ENCODE assay signal across 8 mouse cellular contexts in the genomic region with DNA sequence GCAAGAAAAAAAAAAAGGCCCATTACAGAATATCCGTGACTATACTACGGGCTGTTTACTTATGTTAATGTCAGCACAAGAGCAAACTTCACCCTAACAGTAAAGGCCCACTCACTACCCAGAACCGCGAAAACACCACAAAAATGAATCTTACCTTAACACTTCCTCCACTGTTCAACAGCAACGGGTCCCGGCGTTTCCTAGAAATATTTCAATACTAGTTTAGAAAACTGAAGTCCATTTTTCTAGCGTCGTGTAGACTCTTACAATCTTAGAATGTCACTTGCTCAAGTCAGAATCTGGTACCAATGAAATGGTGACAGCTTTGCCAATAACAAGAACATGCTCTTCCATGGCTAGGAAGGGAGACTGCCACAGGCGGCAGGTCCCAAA.
DNase-seq lines count a peak whose midpoint lies in the region; ATAC-seq and TF ChIP-seq lines count a peak whose summit lies in the region.

No protein-coding gene starts in this region.

- H3K9ac ChIP-seq in liver, adult 2 months (ENCODE audit: low read depth, low read length), result peak overlapping the region; percentile 85
- peak overlapping the region; percentile 87 for H3K9ac ChIP-seq in intestine, embryonic 14.5 days (ENCODE audit: low read length)
- peak overlapping the region; percentile 77 for H3K9ac ChIP-seq in neural tube, embryonic 12.5 days

- no peak for TF ChIP-seq POLR2A in liver, adult 2 months (IDR thresholded peaks at IDR 0.05; ENCODE audit: extremely low read depth, insufficient read depth, low read length)

- H3K4me3 ChIP-seq in liver, adult 2 months (ENCODE audit: insufficient read depth, low read depth, low read length), result peak overlapping the region; percentile 73
- peak overlapping the region; percentile 72 for H3K4me3 ChIP-seq in embryonic facial prominence, embryonic 10.5 days
- peak overlapping the region; percentile 95 for H3K4me3 ChIP-seq in intestine, embryonic 14.5 days (ENCODE audit: low read depth, low read length)
- peak overlapping the region; percentile 72 for H3K4me3 ChIP-seq in neural tube, embryonic 12.5 days

- peaks cover 3% of the 10 kb centered on the region; the same call in 1 of the 2 replicates for H3K79me2 ChIP-seq in liver, adult 2 months (ENCODE audit: control insufficient read depth, insufficient read depth, low read length)

- H3K4me1 ChIP-seq in liver, adult 2 months (ENCODE audit: control insufficient read depth, insufficient read depth, low read length), result peaks cover 10% of the 10 kb centered on the region
- H3K4me1 ChIP-seq in embryonic facial prominence, embryonic 10.5 days, result peaks cover 15% of the 10 kb centered on the region
- H3K4me1 ChIP-seq in intestine, embryonic 14.5 days (replicated peaks; ENCODE audit: control insufficient read depth, insufficient read depth, low read length), result peaks cover 10% of the 10 kb centered on the region; the same call in 1 of the 2 replicates
- H3K4me1 ChIP-seq in neural tube, embryonic 12.5 days, result peaks cover 13% of the 10 kb centered on the region

- no peaks in the 10 kb centered on the region for H3K27me3 ChIP-seq in liver, adult 2 months (ENCODE audit: control insufficient read depth, insufficient read depth, low read length)
- no peaks in the 10 kb centered on the region for H3K27me3 ChIP-seq in embryonic facial prominence, embryonic 10.5 days (replicated peaks; ENCODE audit: low read depth, poor library complexity, severe bottlenecking)
- no peaks in the 10 kb centered on the region for H3K27me3 ChIP-seq in intestine, embryonic 14.5 days (replicated peaks; ENCODE audit: control insufficient read depth, insufficient read depth, low read length)
- H3K27me3 ChIP-seq in neural tube, embryonic 12.5 days (replicated peaks), result no peaks in the 10 kb centered on the region

- no peak for TF ChIP-seq CTCF in liver, adult 2 months (IDR thresholded peaks at IDR 0.05; ENCODE audit: low read depth, low read length)

- peaks cover 10% of the 10 kb centered on the region for H3K36me3 ChIP-seq in liver, adult 2 months (ENCODE audit: control insufficient read depth, insufficient read depth, low read length)
- H3K36me3 ChIP-seq in embryonic facial prominence, embryonic 10.5 days (replicated peaks), result peaks cover 17% of the 10 kb centered on the region
- H3K36me3 ChIP-seq in intestine, embryonic 14.5 days (ENCODE audit: control insufficient read depth, insufficient read depth, low read length), result peaks cover 17% of the 10 kb centered on the region
- H3K36me3 ChIP-seq in neural tube, embryonic 12.5 days, result peaks cover 2% of the 10 kb centered on the region; the same call in 1 of the 2 replicates

- no peaks in the 10 kb centered on the region for H3K9me3 ChIP-seq in embryonic facial prominence, embryonic 10.5 days
- no peaks in the 10 kb centered on the region for H3K9me3 ChIP-seq in intestine, embryonic 14.5 days (ENCODE audit: control insufficient read depth, low read length)
- no peaks in the 10 kb centered on the region for H3K9me3 ChIP-seq in neural tube, embryonic 12.5 days

- WGBS in liver, adult 2 months, result under 1% methylated on average over 10 of the region's 10 CpGs
- under 1% methylated on average over 10 of the region's 10 CpGs for WGBS in embryonic facial prominence, embryonic 10.5 days
- WGBS in intestine, embryonic 14.5 days, result 2% methylated on average over 10 of the region's 10 CpGs
- under 1% methylated on average over 10 of the region's 10 CpGs for WGBS in neural tube, embryonic 12.5 days

- no peak for DNase-seq in liver, adult 2 months (ENCODE audit: extremely low read depth, low read depth, low spot score)
- DNase-seq in liver, result no peak
- no peak for DNase-seq in embryonic facial prominence, embryonic 10.5 days (ENCODE audit: low spot score)
- no peak for DNase-seq in intestine, embryonic 14.5 days (ENCODE audit: low spot score)
- no peak for DNase-seq in right cerebral cortex, postnatal 4 days
- no peak for DNase-seq in right cerebral cortex, postnatal 36 days (ENCODE audit: low spot score in 2 of 2)

- peak overlapping the region; percentile 73 for H3K4me2 ChIP-seq in intestine, embryonic 14.5 days (ENCODE audit: low read length)
- H3K4me2 ChIP-seq in neural tube, embryonic 12.5 days (replicated peaks), result peak overlapping the region; percentile 75

- peak overlapping the region; percentile 64 for H3K27ac ChIP-seq in liver, adult 2 months (replicated peaks; ENCODE audit: insufficient read depth, low read depth, low read length)
- peak overlapping the region; percentile 99 for H3K27ac ChIP-seq in embryonic facial prominence, embryonic 10.5 days (replicated peaks)
- H3K27ac ChIP-seq in intestine, embryonic 14.5 days (ENCODE audit: low read depth), result peak overlapping the region; percentile 99
- peak overlapping the region; percentile 57; the same call in 1 of the 2 replicates for H3K27ac ChIP-seq in neural tube, embryonic 12.5 days

- no peak for ATAC-seq in intestine, embryonic 14.5 days (replicated peaks; ENCODE audit: low FRiP score, low TSS enrichment, low read depth)
- ATAC-seq in neural tube, embryonic 12.5 days (ENCODE audit: low FRiP score, low read depth), result no peak
- ATAC-seq in frontal cortex, adult (ENCODE audit: low TSS enrichment), result no peak
